Mouse (Mus musculus): ENCODE data around the gene Adarb1.

DNA sequence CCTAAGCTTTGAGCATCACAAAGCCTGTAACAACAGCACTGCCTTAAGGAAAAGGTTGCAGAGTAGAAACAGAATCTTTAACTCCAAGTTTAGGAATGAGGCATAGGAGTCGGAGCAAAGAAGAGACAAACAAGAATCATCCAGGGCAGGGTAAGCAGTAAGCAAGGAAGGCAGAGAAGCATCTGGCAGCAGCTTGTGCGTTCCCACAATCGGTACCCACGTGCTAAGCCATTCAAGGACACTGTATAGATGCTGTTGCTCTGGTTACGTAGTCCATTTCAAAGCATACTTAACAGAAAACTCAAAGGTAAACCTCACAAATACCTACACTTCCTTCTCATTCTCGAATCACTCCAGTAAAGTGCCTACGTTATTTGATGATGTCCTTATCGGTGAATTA lies 35.0 kb downstream of the Adarb1 start:
- TF ChIP-seq CTCF (IDR thresholded peaks at IDR 0.05; ENCODE audit: borderline replicate concordance, insufficient read depth, low read depth, low read length) (no peak), POLR2A (IDR thresholded peaks at IDR 0.05; ENCODE audit: borderline replicate concordance, insufficient read depth, low read length) (no peak)
